Mouse (Mus musculus): ENCODE data around the gene Cbx1. TPM values are rescaled to one million over a fixed set of nuclear protein-coding genes. Genes with fewer than 3 reads are reported as not detected.
"Not testable (repeated sequence)": the region's sequence is repeated elsewhere in the genome, so short reads cannot be mapped to it uniquely, and the experiment has no call there.

Cbx1 gene
- polyA plus RNA-seq, 1 experiment from 2014 or later, result 57.7 TPM

DNA sequence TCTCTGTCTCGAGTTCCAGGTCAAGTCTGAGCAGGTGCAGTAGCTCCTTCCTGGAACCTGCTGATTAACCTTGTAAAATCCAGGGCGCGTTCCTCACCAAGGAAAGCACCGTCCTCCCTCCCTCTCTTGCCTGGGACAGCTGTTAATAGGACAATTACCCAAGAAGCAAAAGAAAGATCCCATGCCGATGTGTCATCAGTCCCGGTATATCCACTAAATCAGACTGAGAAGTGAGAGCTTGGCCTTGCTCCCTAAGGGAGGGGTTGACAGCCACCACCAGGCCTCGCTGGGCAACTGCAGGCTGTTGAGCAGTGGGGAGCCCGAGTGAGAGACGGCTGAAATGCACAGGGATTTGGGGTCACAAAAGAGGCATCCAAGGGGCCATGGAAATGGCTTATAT lies 48.4 kb downstream of the Cbx1 start:
- H3K9ac ChIP-seq, result no peak overlapping the region
- no peak overlapping the region for H3K4me2 ChIP-seq (replicated peaks)
- H3K27ac ChIP-seq, result no peak overlapping the region
- 29% methylated on average over 9 of the region's 9 CpGs for WGBS
- ATAC-seq (ENCODE audit: low FRiP score) (no peak), DNase-seq (ENCODE audit: low spot score) (no peak)
- no peak overlapping the region for H3K4me3 ChIP-seq (replicated peaks; ENCODE audit: low read length)
- H3K27me3 ChIP-seq (ENCODE audit: control insufficient read depth, insufficient read depth, low read length), result no peaks in the 10 kb centered on the region
- no peaks in the 10 kb centered on the region for H3K9me3 ChIP-seq (ENCODE audit: control insufficient read depth, low read length)
- H3K36me3 ChIP-seq (replicated peaks; ENCODE audit: control insufficient read depth, insufficient read depth), result no peaks in the 10 kb centered on the region
- no peaks in the 10 kb centered on the region for H3K4me1 ChIP-seq (replicated peaks; ENCODE audit: control insufficient read depth, insufficient read depth, low read length)

DNA sequence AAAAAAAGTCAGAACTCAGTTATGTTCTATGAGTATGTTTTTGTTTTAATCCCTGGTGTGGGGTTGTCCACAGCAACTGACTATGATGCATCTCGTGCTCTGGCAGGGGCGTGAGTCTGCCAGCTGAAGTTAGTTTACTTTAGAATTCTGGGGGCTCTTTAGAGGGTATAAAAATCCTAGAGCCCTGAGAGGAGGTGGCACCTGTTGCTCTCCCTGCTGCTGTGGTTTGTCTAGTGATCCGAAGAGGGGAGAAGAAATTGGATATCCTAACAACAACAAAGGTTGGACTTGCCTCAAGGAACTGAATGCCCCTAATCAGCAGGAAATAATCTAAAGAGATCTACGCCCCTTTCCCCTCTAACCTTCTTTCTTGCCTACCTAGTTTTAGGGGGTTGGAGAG lies 49.4 kb downstream of the Cbx1 start:
- Histone ChIP-seq H3K4me3 (replicated peaks; ENCODE audit: low read length) (no peak overlapping the region), H3K4me2 (replicated peaks) (no peak overlapping the region), H3K9me3 (ENCODE audit: control insufficient read depth, low read length) (no peaks in the 10 kb centered on the region), H3K9ac (no peak overlapping the region), H3K27me3 (ENCODE audit: control insufficient read depth, insufficient read depth, low read length) (no peaks in the 10 kb centered on the region), H3K4me1 (replicated peaks; ENCODE audit: control insufficient read depth, insufficient read depth, low read length) (no peaks in the 10 kb centered on the region), H3K27ac (no peak overlapping the region), H3K36me3 (replicated peaks; ENCODE audit: control insufficient read depth, insufficient read depth) (no peaks in the 10 kb centered on the region)
- no peak for ATAC-seq (ENCODE audit: low FRiP score)
- no peak for DNase-seq (ENCODE audit: low spot score)
- 79% methylated on average over 4 of the region's 4 CpGs for WGBS

DNA sequence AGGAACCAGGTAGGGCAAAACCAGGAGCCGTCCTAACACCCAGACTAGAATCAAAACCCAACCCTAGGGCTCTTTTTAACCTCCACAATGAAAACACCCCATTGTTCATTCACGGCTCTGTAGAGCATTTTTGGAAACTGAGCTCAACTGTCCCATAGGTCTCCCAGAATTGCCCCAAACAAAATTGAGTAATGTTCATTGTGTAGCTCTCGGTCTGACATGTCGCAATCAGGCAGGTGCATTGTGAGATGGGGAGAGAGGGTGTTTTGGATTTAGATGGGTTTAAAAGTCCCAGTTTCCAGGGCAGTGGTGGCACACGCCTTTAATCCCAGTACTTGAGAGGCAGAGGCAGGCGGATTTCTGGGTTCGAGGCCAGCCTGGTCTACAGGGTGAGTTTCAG lies 50.5 kb downstream of the Cbx1 start:
- H3K9ac ChIP-seq, result no peak overlapping the region
- WGBS, result 77% methylated on average over 7 of the region's 7 CpGs
- H3K27ac ChIP-seq, result no peak overlapping the region
- H3K36me3 ChIP-seq (replicated peaks; ENCODE audit: control insufficient read depth, insufficient read depth), result no peaks in the 10 kb centered on the region
- DNase-seq (ENCODE audit: low spot score) (no peak), ATAC-seq (ENCODE audit: low FRiP score) (no peak)
- no peak overlapping the region for H3K4me3 ChIP-seq (replicated peaks; ENCODE audit: low read length)
- H3K9me3 ChIP-seq (ENCODE audit: control insufficient read depth, low read length), result no peaks in the 10 kb centered on the region
- H3K27me3 ChIP-seq (ENCODE audit: control insufficient read depth, insufficient read depth, low read length), result no peaks in the 10 kb centered on the region
- H3K4me1 ChIP-seq (replicated peaks; ENCODE audit: control insufficient read depth, insufficient read depth, low read length), result no peaks in the 10 kb centered on the region
- H3K4me2 ChIP-seq (replicated peaks), result no peak overlapping the region

DNA sequence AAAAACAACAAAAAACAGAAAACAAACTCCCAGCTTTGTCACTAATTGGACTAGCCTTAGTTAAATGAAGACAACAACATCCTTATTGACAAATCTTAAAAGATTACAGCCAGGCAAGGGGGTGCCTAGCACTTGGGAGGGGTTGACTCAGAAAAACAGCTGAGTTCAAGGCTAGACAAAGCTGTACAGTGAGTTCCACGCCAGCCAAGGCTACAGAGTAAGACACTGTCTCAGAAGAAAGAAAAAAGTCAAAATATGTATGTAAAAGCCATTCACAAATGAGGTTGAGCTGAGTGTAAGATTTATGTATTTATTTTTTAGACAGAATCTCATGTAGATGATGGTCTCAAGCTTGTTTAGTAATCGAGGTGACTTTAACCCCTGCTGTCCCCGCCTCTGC lies 51.0 kb downstream of the Cbx1 start:
- WGBS, result 78% methylated on average over 3 of the region's 3 CpGs
- no peak for ATAC-seq (ENCODE audit: low FRiP score)

DNA sequence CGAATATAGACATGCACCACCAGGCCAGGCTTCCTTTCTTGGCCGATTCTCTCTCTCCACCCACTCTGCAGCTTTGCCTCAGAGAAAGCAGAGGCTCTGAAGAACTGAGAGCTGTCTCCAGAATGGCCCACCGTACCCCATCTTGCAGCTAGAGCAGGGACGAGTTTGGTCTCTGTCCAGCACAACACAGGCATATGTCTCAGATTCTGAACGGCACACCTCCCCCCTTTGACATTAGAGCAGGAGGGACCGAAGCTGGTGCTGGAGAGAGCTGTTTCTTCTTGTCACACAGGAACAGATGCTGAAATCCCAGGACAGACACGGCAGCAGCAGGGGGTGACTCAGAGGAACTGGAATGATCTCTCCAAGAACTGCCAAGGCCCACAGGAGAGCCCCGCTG lies 51.4 kb downstream of the Cbx1 start:
- Histone ChIP-seq H3K4me3 (replicated peaks; ENCODE audit: low read length) (no peak overlapping the region), H3K9me3 (ENCODE audit: control insufficient read depth, low read length) (no peaks in the 10 kb centered on the region), H3K27ac (no peak overlapping the region), H3K4me1 (replicated peaks; ENCODE audit: control insufficient read depth, insufficient read depth, low read length) (no peaks in the 10 kb centered on the region), H3K4me2 (replicated peaks) (no peak overlapping the region), H3K36me3 (replicated peaks; ENCODE audit: control insufficient read depth, insufficient read depth) (no peaks in the 10 kb centered on the region), H3K9ac (no peak overlapping the region), H3K27me3 (ENCODE audit: control insufficient read depth, insufficient read depth, low read length) (no peaks in the 10 kb centered on the region)
- ATAC-seq (ENCODE audit: low FRiP score), result no peak
- 39% methylated on average over 8 of the region's 8 CpGs for WGBS
- DNase-seq (ENCODE audit: low spot score), result no peak

More for the DNA sequence above, 51.0 kb downstream of the Cbx1 start:
- Histone ChIP-seq H3K4me2 (replicated peaks) (no peak overlapping the region), H3K9me3 (ENCODE audit: control insufficient read depth, low read length) (no peaks in the 10 kb centered on the region), H3K27ac (no peak overlapping the region), H3K4me1 (replicated peaks; ENCODE audit: control insufficient read depth, insufficient read depth, low read length) (no peaks in the 10 kb centered on the region), H3K9ac (no peak overlapping the region), H3K36me3 (replicated peaks; ENCODE audit: control insufficient read depth, insufficient read depth) (no peaks in the 10 kb centered on the region), H3K4me3 (replicated peaks; ENCODE audit: low read length) (no peak overlapping the region), H3K27me3 (ENCODE audit: control insufficient read depth, insufficient read depth, low read length) (no peaks in the 10 kb centered on the region)
- DNase-seq (ENCODE audit: low spot score), result no peak

DNA sequence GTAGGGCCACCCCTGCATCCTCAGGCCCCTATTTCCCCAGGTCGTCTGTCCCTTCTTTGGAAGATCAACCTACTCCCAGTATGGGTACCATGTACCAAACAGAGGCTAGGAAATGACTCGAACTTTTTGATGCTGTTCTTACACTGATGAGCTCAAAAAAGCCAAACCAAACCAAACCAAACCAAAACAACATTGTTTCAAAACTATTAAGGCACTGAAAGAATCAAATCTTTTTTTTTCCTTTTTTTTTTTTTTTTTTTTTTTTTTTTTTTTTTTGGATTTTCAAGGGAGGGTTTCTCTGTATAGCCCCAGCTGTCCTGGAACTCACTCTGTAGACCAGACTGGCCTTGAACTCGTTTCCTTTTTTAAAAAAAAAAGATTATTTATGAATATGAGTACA lies 54.7 kb downstream of the Cbx1 start:
- WGBS, result 67% methylated on average over 3 of the region's 3 CpGs
- Histone ChIP-seq H3K4me3 (replicated peaks; ENCODE audit: low read length) (no peak overlapping the region), H3K36me3 (replicated peaks; ENCODE audit: control insufficient read depth, insufficient read depth) (no peaks in the 10 kb centered on the region)

DNA sequence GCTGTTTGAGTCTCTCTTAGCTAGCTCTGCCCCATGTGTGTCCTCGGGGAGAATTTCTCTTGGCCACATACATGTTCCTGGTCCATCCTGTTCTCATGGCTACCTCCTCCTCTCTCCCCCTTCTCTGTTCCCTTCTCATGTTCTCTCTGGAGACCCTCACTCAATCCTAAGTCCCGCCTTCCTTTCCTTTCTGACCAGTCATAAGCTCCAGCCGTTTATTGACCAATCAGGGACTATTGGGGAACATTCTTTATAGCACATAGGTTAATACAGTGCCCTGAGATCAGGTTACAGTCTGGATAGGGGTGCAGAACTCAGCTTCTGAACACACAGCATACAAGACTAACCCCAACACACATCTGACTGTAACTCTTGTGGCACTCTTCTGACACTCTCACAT lies 58.3 kb downstream of the Cbx1 start:
- peaks cover 9% of the 10 kb centered on the region for H3K4me1 ChIP-seq (replicated peaks; ENCODE audit: control insufficient read depth, insufficient read depth, low read length)
- H3K9ac ChIP-seq, result no peak overlapping the region
- ATAC-seq (ENCODE audit: low FRiP score) (no peak), DNase-seq (ENCODE audit: low spot score) (no peak)
- H3K36me3 ChIP-seq (replicated peaks; ENCODE audit: control insufficient read depth, insufficient read depth), result no peaks in the 10 kb centered on the region
- no peak overlapping the region for H3K4me3 ChIP-seq (replicated peaks; ENCODE audit: low read length)
- H3K9me3 ChIP-seq (ENCODE audit: control insufficient read depth, low read length), result no peaks in the 10 kb centered on the region
- peaks cover 11% of the 10 kb centered on the region for H3K27me3 ChIP-seq (ENCODE audit: control insufficient read depth, insufficient read depth, low read length)
- H3K4me2 ChIP-seq (replicated peaks), result no peak overlapping the region
- H3K27ac ChIP-seq, result no peak overlapping the region
- WGBS, result 78% methylated on average over 3 of the region's 3 CpGs

More for the DNA sequence above, 54.7 kb downstream of the Cbx1 start:
- no peak overlapping the region for H3K27ac ChIP-seq
- H3K9ac ChIP-seq, result no peak overlapping the region
- H3K27me3 ChIP-seq (ENCODE audit: control insufficient read depth, insufficient read depth, low read length), result no peaks in the 10 kb centered on the region
- H3K4me1 ChIP-seq (replicated peaks; ENCODE audit: control insufficient read depth, insufficient read depth, low read length), result no peaks in the 10 kb centered on the region
- DNase-seq (ENCODE audit: low spot score), result no peak
- H3K4me2 ChIP-seq (replicated peaks), result no peak overlapping the region
- no peak for ATAC-seq (ENCODE audit: low FRiP score)
- H3K9me3 ChIP-seq (ENCODE audit: control insufficient read depth, low read length), result no peaks in the 10 kb centered on the region

DNA sequence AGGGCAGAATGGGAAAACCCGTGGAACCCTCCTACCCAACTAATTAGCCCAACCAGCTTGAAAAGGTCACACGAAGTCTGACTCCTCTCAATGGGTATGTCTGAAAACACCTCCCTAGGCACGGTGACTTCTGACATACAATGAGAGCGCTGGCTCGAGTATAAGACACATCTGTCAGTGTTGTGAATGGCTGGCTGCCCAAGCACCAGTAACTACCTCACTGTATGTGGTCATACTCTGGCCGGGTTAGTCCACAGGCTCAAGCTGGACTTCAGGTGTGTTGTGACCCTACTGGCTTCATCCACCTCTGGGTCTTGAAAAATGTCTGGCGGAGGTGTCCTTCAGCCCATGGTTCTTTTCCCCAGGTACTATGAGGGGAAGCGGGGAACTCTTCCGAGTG lies 59.8 kb downstream of the Cbx1 start:
- ATAC-seq (ENCODE audit: low FRiP score), result no peak
- no peak for DNase-seq (ENCODE audit: low spot score)
- no peak overlapping the region for H3K4me3 ChIP-seq (replicated peaks; ENCODE audit: low read length)
- H3K9me3 ChIP-seq (ENCODE audit: control insufficient read depth, low read length), result no peaks in the 10 kb centered on the region
- peaks cover 9% of the 10 kb centered on the region for H3K4me1 ChIP-seq (replicated peaks; ENCODE audit: control insufficient read depth, insufficient read depth, low read length)
- H3K36me3 ChIP-seq (replicated peaks; ENCODE audit: control insufficient read depth, insufficient read depth), result no peaks in the 10 kb centered on the region
- H3K27ac ChIP-seq, result no peak overlapping the region
- 49% methylated on average over 9 of the region's 9 CpGs for WGBS
- H3K4me2 ChIP-seq (replicated peaks), result no peak overlapping the region
- no peak overlapping the region for H3K9ac ChIP-seq
- H3K27me3 ChIP-seq (ENCODE audit: control insufficient read depth, insufficient read depth, low read length), result peaks cover 11% of the 10 kb centered on the region

DNA sequence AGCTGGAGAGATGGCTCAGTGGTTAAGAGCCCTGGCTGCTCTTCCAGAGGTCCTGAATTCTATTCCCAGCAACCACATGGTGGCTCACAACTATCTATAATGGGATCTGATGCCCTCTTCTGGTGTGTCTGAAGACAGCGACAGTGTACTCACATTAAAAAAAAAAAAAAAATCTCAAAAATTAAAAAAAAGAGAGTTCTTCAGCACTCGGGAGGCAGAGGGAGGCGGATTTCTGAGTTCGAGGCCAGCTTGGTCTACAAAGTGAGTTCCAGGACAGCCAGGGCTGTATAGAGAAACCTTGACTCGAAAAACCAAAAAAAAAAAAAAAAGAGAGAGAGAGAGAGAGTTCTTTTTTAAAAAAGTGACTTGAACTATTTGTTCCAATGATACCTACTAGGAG lies 60.2 kb downstream of the Cbx1 start:
- H3K4me1 ChIP-seq (replicated peaks; ENCODE audit: control insufficient read depth, insufficient read depth, low read length); ATAC-seq (ENCODE audit: low FRiP score); H3K27ac ChIP-seq; H3K9ac ChIP-seq; H3K4me3 ChIP-seq (replicated peaks; ENCODE audit: low read length); DNase-seq (ENCODE audit: low spot score); H3K36me3 ChIP-seq (replicated peaks; ENCODE audit: control insufficient read depth, insufficient read depth); H3K9me3 ChIP-seq (ENCODE audit: control insufficient read depth, low read length): not testable (repeated sequence)
- H3K27me3 ChIP-seq (ENCODE audit: control insufficient read depth, insufficient read depth, low read length), result peaks cover 11% of the 10 kb centered on the region
- peak overlapping the region; percentile 60 for H3K4me2 ChIP-seq (replicated peaks)
- WGBS, result 67% methylated on average over 5 of the region's 5 CpGs

DNA sequence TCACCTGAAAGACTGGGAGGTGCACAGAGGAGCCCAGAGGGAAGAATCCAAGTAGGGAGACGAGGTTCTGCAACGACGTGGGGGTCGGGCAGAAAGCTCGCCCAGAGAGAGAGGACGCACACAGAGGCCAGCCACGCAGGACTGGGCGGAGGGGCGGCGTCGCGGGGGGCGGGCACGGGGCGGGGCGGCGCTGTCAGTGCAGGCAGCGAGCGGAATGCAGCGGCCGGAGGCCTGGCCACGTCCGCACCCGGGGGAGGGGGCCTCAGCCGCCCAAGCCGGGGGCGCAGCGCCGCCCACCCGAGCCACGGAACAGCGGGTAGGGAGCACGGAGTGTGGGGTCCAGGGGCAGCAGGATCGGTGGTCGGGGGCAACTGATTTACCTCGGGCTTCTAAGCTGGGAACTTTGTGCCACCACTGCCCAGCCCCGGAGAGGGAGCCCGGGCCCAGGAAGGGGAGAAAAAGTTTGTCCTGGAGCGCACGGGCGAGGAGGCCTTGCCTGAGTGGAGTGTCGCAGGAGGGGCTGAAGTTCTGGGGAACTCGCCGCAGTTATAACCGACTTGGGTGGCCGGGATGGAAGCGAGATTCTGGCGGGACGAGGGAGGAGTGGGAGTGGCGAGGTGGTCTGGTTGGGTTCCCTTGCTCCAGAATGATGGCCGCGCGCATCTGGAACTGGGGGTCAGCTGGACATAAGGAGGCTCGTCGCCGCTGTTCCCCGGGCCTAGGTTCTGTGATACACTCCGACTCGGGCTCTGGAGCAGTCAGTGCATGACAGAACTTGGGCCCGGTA lies 60.9 kb downstream of the Cbx1 start, which contains the start of gene Copz2:
Copz2 (plus strand) TSS at position 190 of the 787 bp plus-strand sequence.
- ATAC-seq (ENCODE audit: low FRiP score) (no peak), DNase-seq (ENCODE audit: low spot score) (no peak)
- under 1% methylated on average over 60 of the region's 60 CpGs for WGBS
- Histone ChIP-seq H3K4me3 (replicated peaks; ENCODE audit: low read length) (peak within 1 kb of the TSS; percentile 38), H3K4me2 (replicated peaks) (peak within 1 kb of the TSS; percentile 60), H3K9me3 (ENCODE audit: control insufficient read depth, low read length) (no peaks in the 10 kb centered on the region), H3K27ac (no peak within 1 kb of the TSS), H3K27me3 (ENCODE audit: control insufficient read depth, insufficient read depth, low read length) (peaks cover 11% of the 10 kb centered on the region), H3K36me3 (replicated peaks; ENCODE audit: control insufficient read depth, insufficient read depth) (no peaks in the 10 kb centered on the region), H3K9ac (peak within 1 kb of the TSS; percentile 42), H3K4me1 (replicated peaks; ENCODE audit: control insufficient read depth, insufficient read depth, low read length) (peaks cover 9% of the 10 kb centered on the region)

Measured in hindbrain, embryonic 14.5 days (tissue).